Mouse (Mus musculus) lung, embryonic 16.5 days (tissue): ENCODE results near the gene Ipo5. TPM values are rescaled to one million over a fixed set of nuclear protein-coding genes. Genes with fewer than 3 reads are reported as not detected.

Experiments
- ATAC-seq: fragments of 200-750 bp; cut with Nextera tagmentation; 2 replicates; pipeline ENCODE4 v1.8.0; 2017; ENCODE audit warnings: low read depth, mild to moderate bottlenecking, moderate library complexity
- H3K27ac ChIP-seq: fragments of 300-500 bp; sonication (generic); 2 replicates; pipeline ENCODE4 v1.5.1; 2014; ENCODE audit warnings: mild to moderate bottlenecking, control low read depth, low read length
- H3K27me3 ChIP-seq: fragments of 300-500 bp; sonication (generic); 2 replicates; pipeline ENCODE4 v1.6.1; 2014; ENCODE audit warnings: low read depth, low read length, mixed read lengths; ENCODE audit not compliant: control insufficient read depth, insufficient read depth
- H3K36me3 ChIP-seq: fragments of 300-500 bp; sonication (generic); 2 replicates; pipeline ENCODE4 v1.6.1; 2014; ENCODE audit warnings: low read length; ENCODE audit not compliant: control insufficient read depth, insufficient read depth
- H3K4me1 ChIP-seq: fragments of 300-500 bp; sonication (generic); replicated peaks from 2 replicates; pipeline ENCODE4 v1.6.1; 2014; ENCODE audit warnings: low read length, mixed read lengths; ENCODE audit not compliant: control insufficient read depth, insufficient read depth
- H3K4me2 ChIP-seq: fragments of 300-500 bp; sonication (generic); 2 replicates; pipeline ENCODE4 v1.6.1; 2014; ENCODE audit warnings: low read depth, low read length, control low read depth
- H3K4me3 ChIP-seq: fragments of 300-500 bp; sonication (generic); 2 replicates; pipeline ENCODE4 v1.5.1; 2014; ENCODE audit warnings: mild to moderate bottlenecking, low read length, control low read depth
- H3K9ac ChIP-seq: fragments of 300-500 bp; sonication (generic); 2 replicates; pipeline ENCODE4 v1.6.1; 2014; ENCODE audit warnings: low read length, control low read depth
- H3K9me3 ChIP-seq: fragments of 300-500 bp; sonication (generic); 2 replicates; pipeline ENCODE4 v1.6.1; 2016; ENCODE audit warnings: low read length; ENCODE audit not compliant: control insufficient read depth
- WGBS: fragments of 180-500 bp; shearing (Covaris S2); extraction: QIAGEN DNeasy Blood & Tissue Kit; methylation state at CpG from one replicate; pipeline ENCODE4 v1.1.7; 2014; 5-methylcytosine and 5-hydroxymethylcytosine counted together
- polyA plus RNA-seq: library from polyadenylated mRNA; unstranded; fragments of >200 nt; fragmentation: Nextera tagmentation; extraction: Ambion mirVana; gene quantifications from 2 replicates; pipeline ENCODE4 v1.2.1, GENCODE M21; 2015

The Ipo5 gene
- polyA plus RNA-seq, 1 experiment from 2014 or later: 78.9 TPM

DNA sequence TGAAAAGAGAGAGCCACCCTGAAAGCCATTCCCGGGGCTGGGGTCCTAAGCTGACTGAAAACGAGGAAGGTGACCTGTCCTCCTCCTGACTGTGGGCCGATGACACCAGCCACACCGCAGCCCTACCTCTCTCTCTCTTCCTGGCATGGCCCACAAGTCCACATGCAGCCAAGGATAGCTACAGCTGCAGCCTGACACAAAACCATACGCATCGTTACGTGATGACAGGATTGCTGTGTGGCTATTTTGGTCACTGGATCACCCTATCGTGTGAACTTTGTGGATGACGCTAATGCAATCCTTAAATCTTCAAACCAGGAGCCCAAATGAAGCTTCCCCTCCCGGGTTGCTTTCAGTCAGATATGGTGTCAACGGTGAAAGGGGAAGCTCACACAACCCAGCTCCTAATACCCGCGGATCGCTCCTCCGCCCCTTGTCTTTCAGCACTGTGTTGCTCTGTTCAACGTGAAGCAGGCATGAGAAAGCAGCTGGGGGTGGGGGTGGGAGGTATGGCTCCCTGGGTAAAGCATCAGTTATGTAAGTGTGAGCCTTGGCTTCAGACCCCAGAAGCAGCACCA lies 35.1 kb upstream of the Ipo5 start:
- no peaks in the 10 kb centered on the region for H3K27me3 ChIP-seq
- H3K9ac ChIP-seq: no peak overlapping the region
- no peak overlapping the region for H3K4me3 ChIP-seq
- WGBS: 81% methylated on average over 16 of the region's 16 CpGs
- H3K4me2 ChIP-seq: no peak overlapping the region
- no peak overlapping the region for H3K27ac ChIP-seq
- no peak for ATAC-seq
- H3K36me3 ChIP-seq: no peaks in the 10 kb centered on the region
- H3K9me3 ChIP-seq: no peaks in the 10 kb centered on the region
- H3K4me1 ChIP-seq: no peaks in the 10 kb centered on the region

DNA sequence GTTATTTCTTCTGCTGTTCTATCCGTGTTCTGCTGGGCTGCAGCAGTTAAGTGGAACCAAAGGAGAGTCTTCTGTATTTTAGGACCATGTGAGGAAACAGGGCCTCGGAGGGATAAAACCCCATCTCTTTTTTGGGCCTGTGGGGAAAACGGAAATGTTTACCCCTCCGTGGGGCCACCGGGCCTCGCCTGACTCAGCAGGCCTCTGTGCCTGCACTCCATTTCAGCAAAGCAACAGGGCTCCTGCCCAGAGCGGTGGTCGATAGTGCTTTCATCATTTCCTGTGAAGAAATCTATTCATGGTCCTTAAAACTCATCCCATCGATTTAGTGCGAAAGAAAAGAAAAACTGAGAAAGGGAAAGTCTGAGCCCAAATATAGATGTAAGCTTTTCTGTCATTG lies 33.9 kb upstream of the Ipo5 start:
- Histone ChIP-seq H3K27ac (no peak overlapping the region), H3K9ac (no peak overlapping the region), H3K4me3 (no peak overlapping the region), H3K27me3 (no peaks in the 10 kb centered on the region), H3K36me3 (no peaks in the 10 kb centered on the region), H3K4me2 (no peak overlapping the region), H3K4me1 (no peaks in the 10 kb centered on the region), H3K9me3 (no peaks in the 10 kb centered on the region)
- WGBS: 55% methylated on average over 10 of the region's 10 CpGs
- no peak for ATAC-seq

DNA sequence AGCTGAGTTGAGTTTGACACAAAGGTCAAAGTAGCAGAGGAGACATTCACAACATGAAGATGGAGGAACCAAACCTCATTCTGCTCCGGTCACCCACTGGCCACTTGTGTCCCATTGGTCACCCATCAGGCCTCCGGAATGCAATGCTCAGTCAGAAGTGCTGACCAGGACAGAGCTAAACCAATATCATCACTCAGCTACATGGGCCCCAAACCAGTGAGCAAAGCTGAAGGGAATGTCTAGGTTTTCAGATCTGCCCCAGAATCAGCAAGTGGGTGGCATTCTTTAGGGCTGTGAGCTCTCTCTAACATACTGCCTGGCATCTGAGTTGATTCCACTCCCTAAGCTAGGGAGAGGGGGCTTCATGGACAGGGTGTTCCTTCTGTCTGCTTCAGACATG lies 32.0 kb upstream of the Ipo5 start:
- H3K27ac ChIP-seq: no peak overlapping the region
- 83% methylated on average over 2 of the region's 2 CpGs for WGBS
- H3K9me3 ChIP-seq: no peaks in the 10 kb centered on the region
- no peaks in the 10 kb centered on the region for H3K36me3 ChIP-seq
- no peak overlapping the region for H3K9ac ChIP-seq
- no peak overlapping the region for H3K4me2 ChIP-seq
- no peaks in the 10 kb centered on the region for H3K4me1 ChIP-seq
- no peak overlapping the region for H3K4me3 ChIP-seq
- no peaks in the 10 kb centered on the region for H3K27me3 ChIP-seq
- ATAC-seq: no peak

DNA sequence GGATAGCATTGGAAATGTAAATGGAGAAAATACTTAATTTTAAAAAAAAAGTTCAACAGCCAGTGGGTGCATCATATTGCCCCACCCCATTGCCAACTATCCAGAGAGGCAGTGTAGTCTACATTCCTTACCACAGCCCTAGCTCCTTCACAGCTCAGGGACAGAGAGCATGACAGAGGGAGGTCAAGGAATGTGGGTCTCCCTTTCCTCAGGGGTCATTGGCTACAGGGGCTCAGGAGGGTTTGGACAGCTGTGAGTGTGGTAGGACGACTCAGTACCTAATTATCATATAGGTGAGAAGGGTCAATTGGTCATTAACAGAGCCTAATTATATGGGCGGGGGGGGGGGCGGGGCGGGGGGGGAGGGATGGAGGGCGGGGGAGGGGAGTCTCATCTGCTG lies 30.4 kb upstream of the Ipo5 start:
- Histone ChIP-seq H3K4me2 (no peak overlapping the region), H3K4me3 (no peak overlapping the region), H3K27ac (no peak overlapping the region), H3K36me3 (no peaks in the 10 kb centered on the region), H3K27me3 (no peaks in the 10 kb centered on the region), H3K9ac (no peak overlapping the region), H3K4me1 (no peaks in the 10 kb centered on the region), H3K9me3 (no peaks in the 10 kb centered on the region)
- 43% methylated on average over 1 of the region's 5 CpGs for WGBS
- ATAC-seq: no peak

DNA sequence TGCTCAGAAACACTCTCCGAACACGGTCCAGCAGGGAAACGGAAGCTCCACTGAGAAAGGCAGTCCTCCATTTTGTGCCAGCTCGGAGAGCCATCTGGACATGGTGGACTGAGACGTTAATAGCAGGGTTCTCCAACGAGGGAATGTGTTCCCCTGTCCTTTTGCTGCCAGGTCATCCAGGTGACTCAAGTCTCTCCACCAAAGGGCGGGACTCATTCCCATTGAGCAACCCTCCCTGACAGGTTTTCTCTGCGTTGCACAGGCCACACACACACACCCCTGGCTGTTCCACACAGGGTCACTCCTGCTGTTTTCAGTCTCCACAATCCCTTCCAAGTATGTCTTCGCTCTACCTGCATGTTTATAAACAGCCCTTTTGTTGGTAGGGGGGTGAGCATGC lies 30.0 kb upstream of the Ipo5 start:
- 83% methylated on average over 9 of the region's 9 CpGs for whole genome bisulfite sequencing
- H3K4me1 ChIP-seq: no peaks in the 10 kb centered on the region
- no peak for ATAC-seq
- no peaks in the 10 kb centered on the region for H3K9me3 ChIP-seq
- no peak overlapping the region for H3K4me3 ChIP-seq
- no peak overlapping the region for H3K27ac ChIP-seq
- H3K9ac ChIP-seq: no peak overlapping the region
- H3K36me3 ChIP-seq: no peaks in the 10 kb centered on the region
- H3K4me2 ChIP-seq: no peak overlapping the region
- H3K27me3 ChIP-seq: no peaks in the 10 kb centered on the region

DNA sequence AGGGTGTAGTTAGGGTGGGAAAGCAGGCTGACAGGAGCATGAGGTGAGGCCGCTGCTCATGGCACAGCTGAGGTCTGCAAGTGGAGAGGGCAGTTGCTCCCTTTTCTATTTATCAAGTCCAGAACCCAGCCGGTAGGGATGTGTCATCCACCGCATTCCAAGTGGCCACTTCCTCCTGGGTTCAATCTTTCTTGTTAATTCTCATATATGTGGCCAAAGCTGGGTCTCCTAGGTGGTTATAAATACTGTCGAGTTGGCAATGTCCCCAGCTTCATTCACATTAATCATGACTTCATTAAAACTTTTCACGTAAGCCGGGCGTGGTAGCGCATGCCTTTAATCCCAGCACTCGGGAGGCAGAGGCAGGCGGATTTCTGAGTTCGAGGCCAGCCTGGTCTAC lies 22.3 kb upstream of the Ipo5 start:
- H3K4me3 ChIP-seq: no peak overlapping the region
- WGBS: 76% methylated on average over 11 of the region's 11 CpGs
- ATAC-seq: no peak
- H3K9ac ChIP-seq: no peak overlapping the region
- H3K27ac ChIP-seq: no peak overlapping the region
- H3K4me2 ChIP-seq: no peak overlapping the region
- H3K4me1 ChIP-seq: no peaks in the 10 kb centered on the region; the same call in 1 of the 2 replicates
- no peaks in the 10 kb centered on the region for H3K36me3 ChIP-seq
- H3K27me3 ChIP-seq: no peaks in the 10 kb centered on the region
- no peaks in the 10 kb centered on the region for H3K9me3 ChIP-seq

DNA sequence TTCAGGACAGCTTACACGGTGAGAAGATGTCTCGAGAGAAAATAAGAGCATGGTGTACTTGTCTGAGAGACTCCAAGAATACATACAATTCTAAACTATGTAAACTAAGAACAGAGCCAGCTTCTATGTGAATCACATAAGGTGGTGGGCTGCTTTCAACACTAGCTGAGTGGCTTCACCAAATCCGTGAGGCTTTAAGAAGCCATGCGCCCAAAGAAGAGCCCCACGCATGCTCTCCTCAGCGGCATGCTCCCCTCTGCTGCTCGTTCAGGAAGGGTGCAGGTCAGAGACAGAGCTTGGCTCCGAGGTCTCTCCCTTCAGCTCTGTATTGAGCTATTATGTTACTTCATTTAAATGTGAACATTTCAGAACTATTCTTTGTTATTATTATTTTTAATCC lies 18.7 kb upstream of the Ipo5 start:
- no peaks in the 10 kb centered on the region; the same call in 1 of the 2 replicates for H3K4me1 ChIP-seq
- H3K27me3 ChIP-seq: no peaks in the 10 kb centered on the region
- no peak overlapping the region for H3K27ac ChIP-seq
- no peak overlapping the region for H3K4me2 ChIP-seq
- no peaks in the 10 kb centered on the region for H3K9me3 ChIP-seq
- ATAC-seq: no peak
- H3K36me3 ChIP-seq: no peaks in the 10 kb centered on the region
- no peak overlapping the region for H3K9ac ChIP-seq
- no peak overlapping the region for H3K4me3 ChIP-seq
- WGBS: 62% methylated on average over 8 of the region's 8 CpGs

DNA sequence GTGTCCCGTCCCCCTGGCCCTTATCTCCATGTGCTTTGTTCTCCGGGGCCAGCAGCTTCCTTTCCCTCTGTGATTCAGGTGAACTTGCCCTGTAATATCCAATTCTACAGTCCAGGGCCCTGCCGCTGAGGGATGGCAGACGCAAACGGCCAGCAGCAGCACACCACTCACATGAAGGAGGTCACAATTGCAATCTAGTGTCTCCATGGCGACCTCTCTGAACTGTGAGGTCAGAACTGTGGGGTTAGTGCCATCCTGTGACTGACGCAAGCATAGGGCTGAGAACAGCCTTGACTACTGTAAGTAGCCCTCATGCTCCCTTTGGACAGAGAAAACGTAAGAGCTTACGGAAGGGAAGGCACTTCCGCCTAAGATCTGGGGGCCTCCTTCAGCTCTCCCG lies 14.4 kb upstream of the Ipo5 start:
- ATAC-seq: no peak
- 71% methylated on average over 11 of the region's 11 CpGs for WGBS

DNA sequence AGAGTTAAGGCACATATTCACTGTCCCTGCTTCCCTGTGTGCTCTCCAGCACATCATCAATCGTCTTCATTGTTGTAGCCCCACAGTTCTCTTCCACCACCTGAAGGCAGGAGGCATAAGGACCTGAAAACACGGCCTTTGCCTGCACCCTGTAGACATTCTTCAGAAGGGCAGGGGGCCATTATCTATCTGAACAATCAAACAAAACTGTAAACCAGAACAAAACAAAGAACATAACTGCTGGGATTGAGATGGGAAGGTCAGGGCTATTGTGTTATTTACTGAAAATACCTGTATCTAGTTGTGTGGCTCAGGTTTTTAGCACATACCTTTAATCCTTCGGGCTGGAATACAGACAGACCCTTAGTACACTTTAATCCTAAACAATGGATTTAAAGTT lies 12.1 kb upstream of the Ipo5 start:
- no peak overlapping the region for H3K4me2 ChIP-seq
- H3K36me3 ChIP-seq: no peaks in the 10 kb centered on the region
- H3K27ac ChIP-seq: no peak overlapping the region
- no peak overlapping the region for H3K9ac ChIP-seq
- no peak overlapping the region for H3K4me3 ChIP-seq
- ATAC-seq: no peak
- H3K27me3 ChIP-seq: no peaks in the 10 kb centered on the region
- H3K4me1 ChIP-seq: no peaks in the 10 kb centered on the region
- 72% methylated on average over 3 of the region's 3 CpGs for WGBS
- no peaks in the 10 kb centered on the region for H3K9me3 ChIP-seq

More for the DNA sequence above, 14.4 kb upstream of the Ipo5 start:
- no peaks in the 10 kb centered on the region for H3K9me3 ChIP-seq
- no peak overlapping the region for H3K4me3 ChIP-seq
- no peaks in the 10 kb centered on the region for H3K27me3 ChIP-seq
- no peak overlapping the region for H3K27ac ChIP-seq
- no peak overlapping the region for H3K9ac ChIP-seq
- H3K4me2 ChIP-seq: no peak overlapping the region
- no peaks in the 10 kb centered on the region for H3K4me1 ChIP-seq
- H3K36me3 ChIP-seq: no peaks in the 10 kb centered on the region

DNA sequence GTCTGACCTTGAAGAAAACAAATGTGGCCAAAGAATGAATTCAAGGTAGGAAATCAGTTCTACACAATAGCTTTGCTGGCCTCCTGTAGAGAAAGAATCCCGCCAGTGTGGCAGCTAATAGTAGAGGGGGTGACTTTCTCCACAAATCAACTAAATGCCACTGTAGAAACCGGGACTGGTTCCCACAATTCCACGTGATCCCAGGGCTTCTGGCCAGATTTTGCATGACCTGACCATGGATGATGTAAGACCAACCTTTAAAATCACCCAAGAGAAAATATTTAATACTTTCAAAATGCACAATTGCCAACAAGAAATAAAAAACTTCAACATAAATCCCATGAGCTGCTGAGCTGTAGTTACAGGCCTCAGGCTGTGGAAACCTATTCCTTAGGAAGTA lies 1.6 kb upstream of the Ipo5 start:
- 70% methylated on average over 3 of the region's 3 CpGs for WGBS
- Histone ChIP-seq H3K9me3 (no peaks in the 10 kb centered on the region), H3K4me1 (peaks cover 13% of the 10 kb centered on the region), H3K4me2 (no peak overlapping the region), H3K27ac (no peak overlapping the region), H3K27me3 (no peaks in the 10 kb centered on the region), H3K4me3 (no peak overlapping the region), H3K36me3 (no peaks in the 10 kb centered on the region), H3K9ac (no peak overlapping the region)
- ATAC-seq: no peak
